Mouse (Mus musculus) 3T3-L1 (cell line): ENCODE results near the gene Fam118a.
A peak's percentile ranks its signal among the peaks of the same experiment; 100 is the strongest.
"Not testable (repeated sequence)": the region's sequence is repeated elsewhere in the genome, so short reads cannot be mapped to it uniquely, and the experiment has no call there.

Experiments
- DNase-seq: peaks from one replicate; pipeline ENCODE4 v3.0.0-alpha.2; 2015; ENCODE audit warnings: low read depth, low spot score

Fam118a gene

DNA sequence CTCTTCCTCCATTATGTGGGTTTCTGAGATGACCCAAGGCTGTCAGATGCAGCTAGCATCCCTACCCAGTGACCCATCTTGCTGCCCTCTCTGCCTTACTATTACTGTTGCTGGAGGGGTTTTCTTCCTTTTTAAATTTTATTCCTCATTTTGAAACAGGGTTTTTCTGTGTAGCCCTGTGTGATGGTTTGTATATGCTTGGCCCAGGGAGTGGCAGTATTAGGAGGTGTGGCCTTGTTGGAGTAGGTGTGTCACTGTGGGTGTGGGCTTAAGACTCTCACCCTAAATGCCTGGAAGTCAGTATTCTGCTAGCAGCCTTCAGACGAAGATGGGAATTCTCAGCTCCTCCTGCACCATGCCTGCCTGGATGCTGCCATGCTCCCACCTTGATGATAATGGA is at the start of gene Fam118a:
Gene Fam118a, plus strand, starts transcription at position 301 of the 400 bp plus-strand sequence.
- not testable (repeated sequence) for DNase-seq

GRCm38 (mm10) chr15:84981609-84982313 is 47.0 kb upstream of the Fam118a start:
- DNase-seq = peak; percentile 65

GRCm38 (mm10) chr15:84982888-84983287 is 45.9 kb upstream of the Fam118a start:
- DNase-seq = no peak

DNA sequence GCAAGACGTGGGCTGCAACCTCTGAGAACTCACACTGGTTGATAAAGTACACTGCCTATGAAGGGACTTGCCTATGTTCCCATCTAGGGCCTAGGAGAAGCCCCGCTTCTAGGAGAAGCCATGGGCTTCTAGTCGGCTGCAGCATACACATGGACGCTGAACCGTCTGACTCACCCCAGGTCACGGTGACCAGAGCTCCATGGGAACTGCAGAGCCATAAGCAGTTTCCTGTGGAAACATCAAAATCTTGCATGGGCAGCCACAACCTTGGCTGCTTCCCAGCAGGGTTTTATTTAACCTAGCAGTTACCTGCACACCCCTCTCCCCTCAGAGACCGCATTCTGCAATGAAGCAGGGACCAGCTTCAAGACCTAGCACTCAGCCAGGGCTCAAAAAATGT is 45.0 kb upstream of the Fam118a start:
- DNase-seq = no peak

DNA sequence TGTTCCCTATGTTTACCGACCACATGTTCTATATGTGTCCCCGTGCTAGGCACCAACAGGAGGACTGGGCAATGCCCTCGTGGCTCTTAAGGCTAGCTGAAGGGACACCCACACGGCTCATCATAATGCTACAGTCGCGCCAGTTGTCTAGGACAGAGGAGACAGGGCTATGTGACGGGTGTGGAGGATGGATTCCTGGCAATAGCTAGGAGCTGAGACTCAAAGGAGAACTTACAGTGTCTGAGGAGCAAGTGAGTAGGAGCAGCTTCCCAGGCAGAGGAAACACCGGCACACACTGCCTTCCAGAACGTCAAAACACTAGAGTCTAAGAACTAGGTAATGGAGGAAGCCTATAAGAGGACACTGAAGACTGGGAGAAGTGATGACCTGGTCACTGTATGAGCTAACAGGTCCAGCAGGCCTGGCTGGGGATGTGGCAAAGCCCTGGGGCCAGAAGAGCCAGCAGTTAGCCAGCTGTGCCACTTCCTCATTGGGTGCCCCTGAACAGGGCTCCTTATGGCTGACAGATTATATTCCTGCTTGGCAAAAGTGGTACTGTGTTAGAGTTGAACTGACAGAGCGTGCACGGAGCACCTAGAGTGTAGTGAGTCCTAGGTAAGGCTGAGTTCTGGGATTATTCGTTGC is 43.1 kb upstream of the Fam118a start:
- no peak for DNase-seq

DNA sequence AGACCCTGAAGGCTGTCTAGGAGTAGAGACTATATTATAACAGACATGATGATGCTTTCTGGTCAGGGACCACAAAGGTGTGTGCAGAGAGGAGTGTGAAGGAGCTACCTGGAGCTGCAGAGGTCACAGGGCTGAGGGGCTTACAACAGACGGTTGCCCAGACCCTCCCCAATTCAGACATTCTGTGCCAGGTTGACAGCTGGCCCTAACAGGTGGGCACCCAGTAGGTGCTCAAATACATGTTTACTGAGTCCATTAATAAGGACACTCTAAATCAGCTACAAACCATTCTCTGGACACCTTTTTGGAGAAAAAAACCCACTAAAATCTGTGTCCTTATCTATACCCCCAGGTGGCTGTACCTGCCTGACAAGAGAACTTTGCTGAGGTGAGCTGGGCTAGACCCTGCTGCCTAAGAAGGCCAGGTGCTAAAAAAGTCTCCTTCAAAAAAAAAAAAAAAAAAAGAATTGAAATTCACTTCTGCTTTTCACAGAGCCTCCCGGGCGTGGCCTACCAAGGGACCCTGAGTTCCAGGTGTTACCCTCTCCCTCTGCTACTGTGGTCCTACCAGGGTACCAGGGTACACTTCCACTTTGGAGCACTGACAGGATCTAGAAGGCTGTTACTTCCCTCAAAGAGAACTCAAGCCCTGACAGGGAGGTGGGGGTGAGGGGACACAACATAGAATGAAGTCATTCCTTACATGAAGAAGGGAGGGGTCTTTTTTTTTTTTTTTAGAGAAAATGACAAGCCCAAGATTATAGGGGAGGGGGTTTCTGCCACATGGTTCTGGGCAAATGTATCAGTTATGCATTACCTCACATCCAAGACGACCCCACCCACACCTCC is 42.4 kb upstream of the Fam118a start:
- DNase-seq = no peak

GRCm38 (mm10) chr15:84987020-84987815 is 41.5 kb upstream of the Fam118a start:
- peak; percentile 32 for DNase-seq

DNA sequence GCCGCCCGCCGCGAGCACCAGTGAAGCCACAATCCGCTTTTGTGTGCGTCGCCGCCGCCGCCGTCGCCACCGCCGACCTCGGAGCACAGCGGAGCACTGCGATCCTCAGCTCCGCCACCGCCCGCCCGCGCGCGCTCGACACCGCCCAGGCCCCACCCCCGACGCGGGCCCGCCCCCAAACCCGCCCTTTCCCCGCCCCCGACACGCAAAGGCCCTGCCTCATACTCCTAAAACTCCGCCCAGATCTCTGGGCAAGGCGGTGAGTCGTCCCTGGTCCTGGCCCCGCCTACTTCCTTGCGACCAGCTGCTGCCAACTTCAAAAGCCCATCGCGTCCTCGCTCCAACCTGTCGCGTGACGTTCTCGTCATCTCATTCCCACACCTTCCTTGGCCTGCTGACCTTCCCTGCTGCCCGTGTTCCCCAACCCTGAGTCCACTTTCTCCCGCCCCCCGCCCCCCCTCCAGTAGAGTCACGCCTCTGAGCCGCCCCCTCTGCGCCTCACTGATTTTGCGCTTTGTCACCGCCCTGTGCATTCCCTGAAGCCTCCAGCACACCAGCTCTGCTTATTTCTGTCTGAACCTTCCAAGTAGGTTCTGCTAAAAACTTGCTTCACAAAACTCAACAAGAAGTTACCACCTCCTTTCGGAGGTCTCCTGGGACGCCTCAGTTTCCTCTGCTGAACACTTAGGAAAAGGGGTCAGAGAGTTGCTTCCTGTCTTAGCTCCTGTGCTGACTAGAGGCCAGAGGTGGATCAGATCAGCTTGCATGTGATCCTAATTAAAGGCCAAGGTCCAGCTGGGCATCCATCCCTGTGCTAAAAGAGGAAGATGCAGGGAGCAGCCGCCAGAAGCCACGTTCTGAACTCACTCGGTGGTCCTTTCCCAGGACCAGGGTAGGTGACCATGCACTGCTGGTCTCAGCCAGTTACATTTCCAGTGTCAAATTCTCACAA is 40.6 kb upstream of the Fam118a start, which contains the start of gene 5031439G07Rik:
Gene 5031439G07Rik, minus strand, starts transcription at position 678 of the 952 bp plus-strand sequence.
- DNase-seq = peak; percentile 97

GRCm38 (mm10) chr15:84989098-84989497 is 39.6 kb upstream of the Fam118a start:
- DNase-seq = no peak

- no peak for DNase-seq
Measured at GRCm38 (mm10) chr15:84989771-84990170, 39.0 kb upstream of the Fam118a start.

DNA sequence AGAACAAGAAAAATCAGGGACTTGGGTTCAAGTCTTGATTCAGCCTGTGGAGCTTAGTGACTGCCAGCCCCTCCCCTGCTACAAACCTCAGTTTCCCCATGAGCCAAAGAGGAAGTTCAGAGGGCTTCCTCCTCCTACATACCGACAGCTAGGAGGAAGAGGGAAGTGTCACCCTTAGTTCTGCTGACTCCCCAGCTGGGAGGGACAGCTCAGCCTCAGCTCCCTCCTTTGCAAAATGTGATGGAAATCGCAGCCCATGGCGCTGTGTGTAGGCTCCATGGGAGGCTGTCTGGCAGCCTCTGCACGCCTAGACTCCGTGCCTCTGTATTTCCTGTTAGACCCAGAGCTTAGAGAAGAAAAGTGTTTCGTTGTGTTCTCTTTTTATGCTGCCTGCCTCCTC is 34.2 kb upstream of the Fam118a start:
- DNase-seq = no peak

- DNase-seq = peak; percentile 39
Measured at GRCm38 (mm10) chr15:84995041-84995440, 33.7 kb upstream of the Fam118a start.

GRCm38 (mm10) chr15:84995967-84996366 is 32.8 kb upstream of the Fam118a start:
- peak; percentile 90 for DNase-seq

GRCm38 (mm10) chr15:84997768-84998454 is 30.8 kb upstream of the Fam118a start:
- no peak for DNase-seq

- no peak for DNase-seq
Measured at GRCm38 (mm10) chr15:84999911-85000310, 28.8 kb upstream of the Fam118a start.

- DNase-seq = peak; percentile 70
Measured at GRCm38 (mm10) chr15:85000984-85001982, 27.5 kb upstream of the Fam118a start.

GRCm38 (mm10) chr15:85009666-85010065 is 19.1 kb upstream of the Fam118a start:
- DNase-seq = no peak

DNA sequence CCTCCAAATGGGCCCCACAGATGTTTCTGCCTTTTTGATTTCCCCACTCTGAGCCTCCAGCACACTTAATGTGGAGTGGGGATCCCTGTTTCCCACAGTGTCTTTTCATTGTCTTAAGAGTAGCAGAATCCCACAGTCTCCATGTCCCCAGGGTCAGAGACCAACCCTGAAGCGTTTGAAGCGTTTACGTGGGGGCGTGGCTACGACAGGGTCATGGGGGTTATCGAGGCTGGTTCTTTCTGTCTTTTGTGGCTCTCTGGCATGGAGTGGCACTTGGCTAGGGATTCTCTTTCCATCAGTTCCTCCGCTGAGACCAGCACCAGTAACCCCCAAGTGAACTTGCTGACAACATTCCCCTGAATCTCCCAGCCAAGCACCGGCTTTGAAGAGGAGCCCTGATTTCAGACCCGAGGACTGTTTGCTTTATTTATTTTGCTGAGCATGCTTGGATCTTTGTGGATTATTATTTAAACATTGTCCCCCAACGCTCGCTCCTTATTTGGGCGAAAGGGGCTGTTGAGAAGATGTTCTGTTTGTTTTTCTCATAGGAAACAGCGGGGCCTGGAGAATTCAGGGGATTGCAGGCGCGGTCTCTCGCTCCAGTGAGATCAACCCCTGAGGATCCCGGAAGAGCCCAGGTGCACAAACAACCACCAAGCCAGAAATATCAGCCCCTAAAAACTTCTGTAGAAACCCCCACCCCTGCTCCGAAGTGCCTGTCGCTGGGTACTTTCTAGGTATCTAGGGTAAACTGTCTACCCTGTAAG is 16.7 kb upstream of the Fam118a start:
- DNase-seq = no peak
